Mouse (Mus musculus): ENCODE data around the gene Cplane1.

The Cplane1 gene

GRCm38 (mm10) chr15:8302944-8303343 lies 134.0 kb downstream of the Cplane1 start:
- DNase-seq (ENCODE audit: low read depth), result no peak

GRCm38 (mm10) chr15:8305474-8305873 lies 136.6 kb downstream of the Cplane1 start:
- DNase-seq (ENCODE audit: low read depth), result no peak

GRCm38 (mm10) chr15:8317381-8317780 lies 148.5 kb downstream of the Cplane1 start:
- DNase-seq (ENCODE audit: low read depth), result no peak

GRCm38 (mm10) chr15:8319191-8319590 lies 150.3 kb downstream of the Cplane1 start:
- no peak for DNase-seq (ENCODE audit: low read depth)
